Mouse (Mus musculus): Measurements from ENCODE around the gene Prodh2. TPM values are rescaled to one million over a fixed set of nuclear protein-coding genes. Genes with fewer than 3 reads are reported as not detected.
"Not testable (repeated sequence)": the region's sequence is repeated elsewhere in the genome, so short reads cannot be mapped to it uniquely, and the experiment has no call there.

Gene Prodh2
- polyA plus RNA-seq, 1 experiment from 2014 or later: 5.2 TPM

DNA sequence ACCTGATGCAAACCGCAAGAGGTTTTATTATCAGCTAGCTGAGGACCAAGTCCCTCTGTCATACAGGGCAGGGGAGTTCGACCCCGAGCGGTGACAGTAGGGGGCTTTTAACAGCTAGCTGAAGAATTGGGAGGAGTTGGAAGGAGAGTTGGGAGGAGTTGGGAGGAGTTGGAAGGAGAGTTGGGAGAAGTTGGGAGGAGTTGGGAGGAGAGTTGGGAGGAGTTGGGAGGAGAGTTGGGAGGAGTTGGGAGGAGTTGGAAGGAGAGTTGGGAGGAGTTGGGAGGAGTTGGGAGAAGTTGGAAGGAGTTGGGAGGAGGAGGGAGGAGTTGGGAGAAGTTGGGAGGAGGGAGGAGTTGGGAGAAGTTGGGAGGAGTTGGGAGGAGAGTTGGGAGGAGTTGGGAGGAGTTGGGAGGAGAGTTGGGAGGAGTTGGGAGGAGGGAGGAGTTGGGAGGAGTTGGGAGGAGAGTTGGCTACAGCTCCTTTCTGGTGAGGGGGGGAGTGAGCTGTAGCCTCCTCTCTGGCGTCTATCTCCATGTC, 2.2 kb downstream of the Prodh2 start:
- not testable (repeated sequence) for H3K9ac ChIP-seq; H3K4me3 ChIP-seq (replicated peaks); ATAC-seq; H3K4me1 ChIP-seq (replicated peaks); H3K9me3 ChIP-seq; H3K27ac ChIP-seq; H3K27me3 ChIP-seq (replicated peaks); H3K4me2 ChIP-seq (replicated peaks); H3K36me3 ChIP-seq
- WGBS: 68% methylated on average over 5 of the region's 5 CpGs

DNA sequence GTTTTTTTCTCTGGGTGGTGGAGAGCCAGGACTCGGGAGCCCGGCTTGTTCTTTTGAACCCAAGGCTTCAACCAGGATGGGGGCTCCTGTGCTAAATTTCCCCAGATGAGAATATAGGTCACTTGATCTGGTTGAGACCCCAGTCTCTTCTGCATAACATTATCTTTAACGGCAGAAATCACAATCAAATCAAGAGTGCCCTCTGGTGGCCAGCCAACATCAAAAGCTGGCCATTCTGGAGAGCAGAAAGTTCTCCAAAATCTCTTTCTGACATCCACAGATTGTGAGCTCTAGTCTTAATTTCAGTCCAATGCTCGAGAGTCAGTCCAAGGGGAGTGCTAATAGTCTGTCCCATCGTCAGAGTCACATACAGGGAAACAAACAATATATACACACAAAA, 7.7 kb downstream of the Prodh2 start:
- H3K4me1 ChIP-seq (replicated peaks); H3K9me3 ChIP-seq; H3K9ac ChIP-seq; H3K27ac ChIP-seq; ATAC-seq; H3K4me2 ChIP-seq (replicated peaks); H3K36me3 ChIP-seq; H3K4me3 ChIP-seq (replicated peaks); H3K27me3 ChIP-seq (replicated peaks): not testable (repeated sequence)
- 79% methylated on average over 5 of the region's 5 CpGs for WGBS

DNA sequence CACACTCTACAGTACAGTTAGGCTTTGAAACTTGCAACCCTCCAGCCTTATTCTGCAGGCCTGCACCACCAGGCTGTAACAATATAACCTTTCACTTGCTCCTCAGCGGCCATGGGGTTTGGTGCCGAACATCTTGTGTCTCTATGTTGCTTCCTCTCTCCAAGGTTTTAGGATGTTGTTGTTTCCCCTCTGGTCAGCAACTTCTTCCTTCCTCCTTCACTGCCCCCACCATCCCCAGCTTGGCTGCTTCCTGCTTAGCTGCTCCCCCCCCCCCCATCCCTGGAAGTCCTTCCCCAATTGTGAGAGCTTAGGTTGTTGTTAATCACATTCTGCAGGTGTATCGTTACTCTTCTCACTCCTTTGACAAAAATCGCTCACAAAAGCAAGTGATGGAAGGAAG, 14.6 kb downstream of the Prodh2 start:
- Histone ChIP-seq H3K4me1 (replicated peaks) (no peaks in the 10 kb centered on the region), H3K9ac (no peak overlapping the region), H3K36me3 (no peaks in the 10 kb centered on the region), H3K9me3 (no peaks in the 10 kb centered on the region), H3K4me3 (replicated peaks) (no peak overlapping the region), H3K27ac (no peak overlapping the region), H3K27me3 (replicated peaks) (no peaks in the 10 kb centered on the region), H3K4me2 (replicated peaks) (no peak overlapping the region)
- WGBS: 80% methylated on average over 4 of the region's 4 CpGs
- no peak for ATAC-seq

DNA sequence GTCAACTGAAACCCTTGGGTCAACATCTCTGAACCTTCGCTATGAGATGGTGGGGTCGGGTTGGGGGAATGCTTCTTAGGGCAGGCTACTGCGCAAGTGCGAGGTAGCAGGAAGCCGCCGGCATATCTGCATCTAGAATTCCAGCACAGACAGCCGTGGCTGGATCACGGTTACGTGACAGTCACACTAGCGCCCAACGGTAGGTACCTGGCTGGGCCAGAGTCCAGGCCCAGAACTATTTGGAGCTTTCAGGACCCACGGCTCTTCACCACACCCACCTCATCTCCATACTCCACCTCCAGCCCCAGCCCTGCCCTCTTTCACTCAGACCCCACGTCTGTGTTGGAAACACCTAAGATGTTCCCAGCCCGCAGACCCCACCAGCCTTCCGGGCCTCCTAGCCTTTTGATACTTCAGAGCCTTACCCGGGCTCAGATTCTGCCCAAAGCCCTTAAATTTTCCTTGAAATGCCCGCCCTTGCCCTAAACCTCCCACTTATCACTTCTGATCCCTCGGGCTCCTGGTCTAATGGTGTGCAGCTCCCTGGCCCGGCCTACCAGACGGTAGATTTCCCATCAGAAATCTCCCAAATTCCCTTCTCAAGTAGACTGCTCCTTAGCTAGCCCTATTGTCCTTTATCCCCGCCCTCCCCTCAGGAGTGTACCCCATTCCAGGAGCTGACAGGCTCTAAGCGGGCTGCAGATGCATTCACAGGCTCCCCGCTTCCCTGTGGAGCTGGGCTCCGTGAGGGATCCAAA, 21.8 kb downstream of the Prodh2 start:
- 53% methylated on average over 24 of the region's 24 CpGs for WGBS
- Histone ChIP-seq H3K36me3 (no peaks in the 10 kb centered on the region), H3K4me2 (replicated peaks) (no peak overlapping the region), H3K27ac (no peak overlapping the region), H3K4me1 (replicated peaks) (no peaks in the 10 kb centered on the region), H3K4me3 (replicated peaks) (no peak overlapping the region), H3K9ac (no peak overlapping the region), H3K27me3 (replicated peaks) (no peaks in the 10 kb centered on the region), H3K9me3 (no peaks in the 10 kb centered on the region)
- no peak for ATAC-seq

DNA sequence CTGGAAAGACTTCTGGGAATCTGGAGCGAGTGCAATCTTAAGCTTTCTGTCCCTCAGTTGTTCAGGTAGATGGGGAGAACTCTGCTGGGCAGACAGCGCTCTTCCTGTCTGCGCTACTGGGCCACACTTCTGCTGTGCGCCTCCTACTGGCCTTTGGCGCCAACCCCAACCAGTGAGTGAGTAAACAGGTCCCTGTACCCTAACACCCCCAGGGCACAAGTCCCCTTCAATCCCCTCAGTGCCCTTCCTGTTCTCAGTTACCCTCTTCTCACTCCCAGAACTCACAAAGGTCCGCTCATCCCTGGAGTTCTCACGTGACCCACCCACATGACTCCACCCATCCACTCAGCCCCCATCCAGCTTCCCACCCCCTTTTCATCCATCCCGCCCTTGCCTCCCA, 24.9 kb downstream of the Prodh2 start:
- Histone ChIP-seq H3K27ac (no peak overlapping the region), H3K9ac (no peak overlapping the region), H3K27me3 (replicated peaks) (no peaks in the 10 kb centered on the region), H3K4me3 (replicated peaks) (no peak overlapping the region), H3K4me1 (replicated peaks) (no peaks in the 10 kb centered on the region), H3K4me2 (replicated peaks) (no peak overlapping the region), H3K36me3 (no peaks in the 10 kb centered on the region), H3K9me3 (no peaks in the 10 kb centered on the region)
- WGBS: 45% methylated on average over 8 of the region's 8 CpGs
- ATAC-seq: no peak

DNA sequence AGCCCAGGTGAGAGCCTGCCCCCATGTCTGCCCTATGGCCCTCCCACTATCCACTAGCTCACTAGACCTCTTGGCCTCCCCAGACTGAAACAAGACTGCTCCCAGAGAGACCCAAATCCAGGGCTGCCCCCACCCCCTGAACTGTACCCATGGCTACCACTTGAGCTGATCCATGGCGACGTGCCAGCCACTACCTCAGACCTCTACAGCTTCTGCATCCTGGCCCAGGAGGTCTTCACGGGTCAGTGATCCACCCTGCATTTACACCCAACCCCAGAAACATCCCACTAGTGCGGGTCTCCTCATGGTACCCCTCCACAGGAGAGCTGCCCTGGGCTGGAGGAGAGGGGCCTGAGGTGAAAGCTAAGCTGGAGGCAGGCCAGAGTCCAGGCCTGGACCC, 27.0 kb downstream of the Prodh2 start:
- Histone ChIP-seq H3K4me2 (replicated peaks) (no peak overlapping the region), H3K9ac (no peak overlapping the region), H3K9me3 (no peaks in the 10 kb centered on the region), H3K27ac (no peak overlapping the region), H3K4me3 (replicated peaks) (no peak overlapping the region), H3K27me3 (replicated peaks) (no peaks in the 10 kb centered on the region), H3K36me3 (0 out of 2 replicates have a peak, but pooled peaks cover 3% of the 10 kb centered on the region), H3K4me1 (replicated peaks) (no peaks in the 10 kb centered on the region)
- WGBS: 77% methylated on average over 4 of the region's 4 CpGs
- ATAC-seq: no peak

DNA sequence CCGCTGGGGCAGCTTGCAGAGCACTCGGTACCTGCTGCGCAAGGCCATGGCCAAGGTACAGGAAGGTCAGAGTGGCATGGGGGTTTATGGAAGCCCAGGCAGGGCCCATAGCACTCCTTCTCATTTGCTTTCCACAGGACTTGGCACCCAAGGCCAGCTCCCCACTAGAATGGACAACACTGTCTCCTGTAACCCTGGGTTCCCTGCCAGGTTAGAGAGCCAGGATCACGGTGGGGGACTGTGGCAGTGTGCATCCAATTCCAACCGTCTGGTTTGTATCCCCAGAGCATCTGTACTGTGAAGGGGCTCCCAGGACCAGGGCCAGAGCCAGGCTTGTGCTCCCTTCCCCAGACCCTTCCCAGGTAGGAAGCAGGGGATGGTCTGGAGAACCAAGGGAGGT, 27.4 kb downstream of the Prodh2 start:
- Histone ChIP-seq H3K4me3 (replicated peaks) (no peak overlapping the region), H3K9me3 (no peaks in the 10 kb centered on the region), H3K27ac (no peak overlapping the region), H3K36me3 (0 out of 2 replicates have a peak, but pooled peaks cover 3% of the 10 kb centered on the region), H3K27me3 (replicated peaks) (no peaks in the 10 kb centered on the region), H3K4me1 (replicated peaks) (peaks cover 2% of the 10 kb centered on the region), H3K9ac (no peak overlapping the region), H3K4me2 (replicated peaks) (no peak overlapping the region)
- ATAC-seq: no peak
- WGBS: 78% methylated on average over 5 of the region's 5 CpGs

DNA sequence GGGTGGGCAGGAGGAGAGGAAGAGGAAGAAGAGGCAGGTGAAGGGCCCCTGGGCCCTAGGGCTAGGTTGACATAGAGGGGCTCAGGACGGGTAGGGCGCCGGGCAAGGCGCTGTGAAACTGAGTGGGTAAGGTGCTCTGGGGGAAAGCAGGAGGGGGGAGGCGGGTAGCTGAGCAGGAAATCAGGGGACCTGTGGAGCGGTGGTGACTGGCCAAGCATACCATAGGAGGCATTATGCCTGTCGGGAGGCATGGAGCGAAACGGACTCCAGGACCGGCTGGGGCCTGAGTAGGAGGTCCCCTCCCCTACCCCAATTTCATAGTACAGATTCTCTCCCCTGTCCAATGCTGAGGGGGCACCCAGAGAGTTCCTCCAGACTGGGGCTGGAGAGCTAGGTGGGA, 29.4 kb downstream of the Prodh2 start:
- Histone ChIP-seq H3K4me3 (replicated peaks) (no peak overlapping the region), H3K27ac (no peak overlapping the region), H3K36me3 (0 out of 2 replicates have a peak, but pooled peaks cover 3% of the 10 kb centered on the region), H3K9me3 (no peaks in the 10 kb centered on the region), H3K27me3 (replicated peaks) (no peaks in the 10 kb centered on the region), H3K4me1 (replicated peaks) (peaks cover 12% of the 10 kb centered on the region), H3K9ac (no peak overlapping the region), H3K4me2 (replicated peaks) (no peak overlapping the region)
- ATAC-seq: no peak
- WGBS: 90% methylated on average over 10 of the region's 10 CpGs

DNA sequence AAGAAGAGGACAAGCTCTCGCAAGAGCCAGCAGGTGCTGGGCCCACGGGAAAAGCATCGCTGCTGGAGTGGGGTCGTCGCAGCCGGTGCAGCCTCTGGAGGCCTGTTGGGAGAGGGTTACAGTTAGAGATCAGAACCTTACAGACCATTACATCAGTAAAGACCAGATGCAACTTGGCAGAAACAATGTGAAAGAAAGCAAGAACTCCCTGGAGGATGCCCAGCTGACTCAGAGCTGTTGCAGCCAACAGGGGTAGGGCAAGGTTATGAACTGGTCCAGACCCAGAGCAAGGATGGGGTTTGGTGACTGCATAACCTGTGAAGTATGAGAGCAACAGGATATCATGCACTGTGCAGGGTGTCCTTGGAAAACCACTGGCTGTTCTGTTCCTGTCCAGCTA, 31.1 kb downstream of the Prodh2 start:
- Histone ChIP-seq H3K4me1 (replicated peaks) (peaks cover 12% of the 10 kb centered on the region), H3K27ac (no peak overlapping the region), H3K4me3 (replicated peaks) (no peak overlapping the region), H3K4me2 (replicated peaks) (no peak overlapping the region), H3K9me3 (no peaks in the 10 kb centered on the region), H3K9ac (no peak overlapping the region), H3K36me3 (peaks cover 11% of the 10 kb centered on the region; the same call in 1 of the 2 replicates), H3K27me3 (replicated peaks) (no peaks in the 10 kb centered on the region)
- WGBS: 86% methylated on average over 6 of the region's 6 CpGs
- no peak for ATAC-seq

DNA sequence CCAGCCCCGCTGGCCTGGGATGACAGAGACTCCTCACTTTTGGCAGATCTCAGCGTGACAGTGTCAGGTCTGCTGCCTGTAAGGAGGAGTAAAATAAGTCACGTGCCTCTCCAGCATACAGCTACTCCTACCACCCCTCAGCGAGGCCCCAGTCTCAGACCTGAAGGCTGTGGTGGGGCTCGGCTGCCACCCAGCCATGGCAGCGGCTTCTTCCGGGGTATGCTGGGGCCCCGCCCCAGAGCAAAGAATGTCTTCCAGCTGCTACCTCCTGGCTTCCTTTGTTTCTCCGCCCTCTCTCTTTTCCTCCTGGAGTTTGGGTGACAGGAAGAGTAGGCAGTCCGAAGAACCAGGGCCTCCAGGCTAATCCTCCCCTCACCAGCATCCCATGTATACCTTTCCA, 32.5 kb downstream of the Prodh2 start:
- peak overlapping the region; percentile 33; the same call in 1 of the 2 replicates for H3K27ac ChIP-seq
- peak; percentile 71 for ATAC-seq
- H3K4me1 ChIP-seq (replicated peaks): peaks cover 12% of the 10 kb centered on the region
- peak overlapping the region; percentile 44 for H3K4me2 ChIP-seq (replicated peaks)
- H3K4me3 ChIP-seq (replicated peaks): peak overlapping the region; percentile 15
- WGBS: 21% methylated on average over 10 of the region's 10 CpGs
- peaks cover 19% of the 10 kb centered on the region; the same call in 1 of the 2 replicates for H3K36me3 ChIP-seq
- no peaks in the 10 kb centered on the region for H3K9me3 ChIP-seq
- H3K9ac ChIP-seq: peak overlapping the region; percentile 32; the same call in 1 of the 2 replicates
- no peaks in the 10 kb centered on the region for H3K27me3 ChIP-seq (replicated peaks)

DNA sequence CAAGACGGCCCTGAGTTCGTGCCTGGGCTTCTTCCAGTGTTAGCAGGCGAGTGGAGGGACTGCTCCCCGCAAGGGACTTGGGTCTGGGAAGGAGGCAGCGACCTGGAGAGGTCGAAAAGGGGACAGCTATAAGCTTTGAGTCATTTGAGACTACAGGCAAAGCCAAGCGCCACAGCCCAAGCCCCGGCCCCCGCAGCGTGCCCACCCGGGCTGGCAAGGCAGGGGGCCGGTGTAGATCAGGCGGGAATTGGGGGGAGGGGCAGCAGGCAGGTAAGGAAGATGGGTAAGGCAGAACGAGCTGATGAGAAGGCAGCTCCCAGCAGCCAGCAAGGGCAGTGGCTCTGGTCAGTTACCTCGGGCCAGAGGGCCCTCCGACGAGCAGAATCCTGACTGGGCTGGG, 33.0 kb downstream of the Prodh2 start:
- peak; percentile 5; the same call in 1 of the 2 replicates for ATAC-seq
- H3K36me3 ChIP-seq: peaks cover 22% of the 10 kb centered on the region
- WGBS: 28% methylated on average over 17 of the region's 17 CpGs
- no peaks in the 10 kb centered on the region for H3K27me3 ChIP-seq (replicated peaks)
- no peaks in the 10 kb centered on the region for H3K9me3 ChIP-seq
- peaks cover 12% of the 10 kb centered on the region for H3K4me1 ChIP-seq (replicated peaks)
- H3K4me3 ChIP-seq (replicated peaks): peak overlapping the region; percentile 15
- 0 out of 2 replicates have a peak overlapping the region, but pooled peaks have one; percentile 33 for H3K27ac ChIP-seq
- peak overlapping the region; percentile 44 for H3K4me2 ChIP-seq (replicated peaks)
- peak overlapping the region; percentile 32; the same call in 1 of the 2 replicates for H3K9ac ChIP-seq

DNA sequence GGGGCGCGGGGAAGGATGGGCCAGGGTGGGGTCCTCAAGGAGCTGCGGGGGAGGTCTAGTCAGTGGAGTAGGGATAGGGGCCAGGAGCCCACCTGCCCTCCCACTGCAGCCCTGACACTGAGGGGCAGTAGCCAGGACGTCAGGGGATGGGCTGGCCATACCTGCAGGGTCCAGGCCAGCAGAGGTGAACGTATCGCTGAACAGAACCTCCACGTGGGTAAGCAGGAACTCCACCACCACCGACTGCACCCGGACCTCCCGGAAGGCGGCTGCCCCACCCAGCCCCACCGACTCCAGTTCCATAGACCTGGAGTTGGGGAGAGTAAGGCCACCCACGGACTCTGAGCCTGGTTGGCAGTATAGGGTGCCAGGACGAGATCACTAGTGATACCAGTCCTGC, 33.6 kb downstream of the Prodh2 start:
- Histone ChIP-seq H3K36me3 (peaks cover 23% of the 10 kb centered on the region), H3K27me3 (replicated peaks) (no peaks in the 10 kb centered on the region), H3K9ac (no peak overlapping the region), H3K4me3 (replicated peaks) (no peak overlapping the region), H3K9me3 (no peaks in the 10 kb centered on the region), H3K4me1 (replicated peaks) (peaks cover 12% of the 10 kb centered on the region), H3K27ac (no peak overlapping the region), H3K4me2 (replicated peaks) (peak overlapping the region; percentile 44)
- WGBS: 76% methylated on average over 14 of the region's 14 CpGs
- no peak for ATAC-seq

Measured in intestine, embryonic 15.5 days (tissue).